Mouse (Mus musculus): ENCODE measurements around the gene Dhrs9. TPM values are rescaled to one million over a fixed set of nuclear protein-coding genes. Genes with fewer than 3 reads are reported as not detected.

Gene Dhrs9
- 1 to 10 TPM in 1 of 2 experiments, under 1 TPM in 1; 0.31 to 1.0 TPM for polyA plus RNA-seq (2017; shearing (Covaris generic))

GRCm38 (mm10) chr2:69380281-69380680 lies at the start of gene Dhrs9:
Gene Dhrs9 (plus strand): TSS chr2:69380445.

DNA sequence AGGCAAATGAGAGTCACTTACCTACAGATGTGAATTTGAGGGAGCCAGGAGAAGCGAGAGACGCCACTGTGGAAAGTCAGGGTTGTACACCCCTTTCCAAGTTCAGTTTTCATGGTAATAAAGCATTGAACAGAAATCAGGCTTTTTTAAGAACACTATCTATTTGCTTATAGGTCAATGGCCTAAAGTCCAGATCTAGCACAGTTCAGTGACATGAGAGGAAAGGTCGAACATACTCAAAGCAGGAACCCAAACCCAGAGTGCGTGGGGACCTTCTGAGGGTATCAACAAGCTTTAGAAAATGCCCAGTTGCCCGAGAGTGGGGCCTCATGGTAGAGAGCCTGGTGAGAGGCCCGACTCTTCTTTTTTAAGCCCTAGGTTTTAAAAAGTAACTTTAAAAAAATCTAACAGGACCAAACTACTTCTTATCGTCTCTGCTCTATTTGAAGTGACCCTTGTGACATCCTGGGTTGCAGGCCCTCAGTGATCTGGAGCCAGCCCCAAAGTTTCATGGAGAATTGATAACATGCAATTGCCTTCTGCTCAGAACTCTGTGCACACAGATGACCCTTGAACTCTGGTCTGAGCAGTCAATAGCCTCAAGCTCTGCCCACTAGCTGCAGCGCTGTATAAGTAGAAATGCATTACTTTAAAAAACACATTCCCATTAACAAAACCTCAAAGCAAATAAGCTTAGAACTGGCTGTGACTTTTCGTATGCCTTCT lies 37.6 kb upstream of the Dhrs9 start, which contains the start of gene Abcb11:
TSS of gene Abcb11 (minus strand) at position 121 of the 726 bp plus-strand sequence.

Other genes with a start within 250 kb of the Dhrs9 start
- 1 to 10 TPM in 1 of 2 experiments, not detected in 1; 1.0 TPM for gene Nostrin, start 244.6 kb upstream of the Dhrs9 start, polyA plus RNA-seq (2017; shearing (Covaris generic))
- 1 to 10 TPM; 1.2 to 6.2 TPM for gene Spc25, start 174.3 kb upstream of the Dhrs9 start, polyA plus RNA-seq (2017; shearing (Covaris generic))
- 1 to 10 TPM in 1 of 2 experiments, not detected in 1; 1.0 TPM for gene G6pc2, start 169.4 kb upstream of the Dhrs9 start, polyA plus RNA-seq (2017; shearing (Covaris generic))
- gene Abcb11, start 37.8 kb upstream of the Dhrs9 start, polyA plus RNA-seq (2017; shearing (Covaris generic)): under 1 TPM; 0.20 to 0.52 TPM
- gene Lrp2, start 205.6 kb downstream of the Dhrs9 start, polyA plus RNA-seq (2017; shearing (Covaris generic)): under 1 TPM; 0.48 to 0.51 TPM

Data from inflammation-experienced regulatory T-cells (primary cell).